Mouse (Mus musculus) skeletal muscle tissue, adult 2 months (tissue): ENCODE data around the gene Npas3.

Source experiments
- DNase-seq: peaks from one replicate; pipeline ENCODE4 v3.0.0-alpha.2; 2012; ENCODE audit warnings: low read depth, low spot score

Gene Npas3

GRCm38 (mm10) chr12:53789501-53789900 lies 541.0 kb downstream of the Npas3 start:
- no peak for DNase-seq

GRCm38 (mm10) chr12:53794718-53795400 lies 546.4 kb downstream of the Npas3 start:
- no peak for DNase-seq

- no peak for DNase-seq
Measured at GRCm38 (mm10) chr12:53801831-53802230, 553.4 kb downstream of the Npas3 start.

DNA sequence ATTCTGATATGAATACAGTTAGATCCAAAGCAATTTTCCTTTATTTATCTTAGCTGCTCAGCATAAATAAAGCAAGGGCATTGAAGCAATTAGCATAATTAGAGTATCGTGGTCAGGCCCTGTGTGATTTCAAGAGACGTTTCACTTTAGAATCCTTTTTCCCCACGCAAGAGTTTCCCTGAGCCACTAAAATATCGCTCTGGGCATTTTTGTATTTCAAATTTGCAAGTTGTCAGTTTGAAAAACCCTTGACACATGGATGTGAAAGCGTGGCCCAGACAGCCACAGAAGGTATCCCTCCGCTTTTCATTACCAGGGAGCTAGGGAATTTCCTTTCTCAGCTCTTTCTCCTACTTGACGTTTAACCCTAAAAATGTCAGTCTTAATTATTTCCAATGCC lies 553.9 kb downstream of the Npas3 start:
- no peak for DNase-seq

DNA sequence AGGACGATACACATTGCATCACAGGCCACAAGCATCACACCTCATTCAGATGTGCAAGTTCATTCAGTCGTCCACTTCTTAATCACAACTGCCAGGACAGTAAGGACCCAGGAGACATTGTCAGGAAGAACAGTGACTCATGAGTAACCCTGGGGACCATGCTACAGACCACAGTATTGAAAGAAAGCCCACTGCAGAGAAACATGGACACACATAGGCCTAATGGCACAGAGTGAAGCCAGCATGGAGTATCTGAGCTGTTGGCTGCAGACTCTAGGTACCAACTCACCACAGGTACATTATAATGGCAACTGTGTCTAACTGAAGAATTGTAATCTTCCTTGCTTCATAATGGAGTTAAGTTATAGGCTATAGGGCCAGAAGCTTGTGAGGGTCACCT lies 561.6 kb downstream of the Npas3 start:
- no peak for DNase-seq

DNA sequence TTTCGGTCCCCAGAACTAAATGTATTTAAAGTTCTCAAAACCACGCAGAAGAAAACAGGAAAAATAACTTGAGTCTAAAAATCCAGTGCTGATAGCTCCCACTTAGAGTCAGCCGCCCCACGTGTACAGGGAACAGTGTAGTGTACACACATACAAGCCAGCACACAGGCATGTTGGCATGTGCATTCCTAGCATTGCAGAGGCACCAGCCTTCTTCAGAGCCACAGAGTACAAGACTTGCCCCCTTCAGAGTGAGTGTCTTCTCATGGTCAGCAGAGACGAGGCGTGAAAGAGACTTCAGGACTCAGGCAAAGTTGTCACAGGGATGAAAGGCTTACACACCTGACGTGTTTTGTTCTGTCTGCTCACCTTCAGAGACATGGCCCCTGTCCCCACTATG lies 565.8 kb downstream of the Npas3 start:
- no peak for DNase-seq

GRCm38 (mm10) chr12:53819982-53820381 lies 571.5 kb downstream of the Npas3 start:
- DNase-seq, result no peak

DNA sequence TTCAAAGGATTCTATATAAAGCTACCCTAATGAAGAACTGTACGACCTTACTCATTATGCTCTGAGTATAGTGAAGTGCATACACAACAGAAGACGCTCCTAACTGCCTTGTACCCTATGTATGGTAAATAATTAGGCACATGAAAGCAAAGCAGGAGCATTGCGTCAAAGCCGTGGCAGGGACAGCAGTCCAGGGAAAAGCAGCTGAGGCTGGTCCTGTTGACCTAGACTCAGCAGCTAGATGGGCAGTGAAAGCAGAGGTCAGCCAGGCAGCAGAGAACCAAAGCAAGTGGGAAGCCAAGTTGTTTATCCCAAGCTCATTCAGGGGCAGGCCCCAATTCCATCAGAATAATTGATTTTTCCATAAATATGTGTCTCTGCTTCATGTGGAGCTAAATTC lies 574.4 kb downstream of the Npas3 start:
- DNase-seq, result no peak

DNA sequence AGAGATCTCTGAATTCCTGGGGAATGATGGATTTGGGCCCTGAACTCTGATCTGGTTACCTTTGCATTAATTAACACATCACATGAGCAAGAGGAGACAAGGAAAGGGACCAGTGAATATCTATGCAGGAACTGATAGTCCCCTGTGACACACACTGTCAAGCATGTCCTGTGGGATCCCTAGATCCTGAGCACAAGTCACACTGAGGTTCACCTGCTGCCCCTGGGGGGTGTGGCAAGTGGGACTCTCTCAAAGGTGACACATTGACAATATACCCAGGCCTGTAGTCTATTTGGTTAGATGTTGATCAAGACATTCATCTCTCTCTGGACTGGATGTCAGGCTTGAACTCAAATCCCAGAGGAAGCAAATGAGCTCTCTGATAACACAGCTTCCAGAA lies 576.8 kb downstream of the Npas3 start:
- no peak for DNase-seq

DNA sequence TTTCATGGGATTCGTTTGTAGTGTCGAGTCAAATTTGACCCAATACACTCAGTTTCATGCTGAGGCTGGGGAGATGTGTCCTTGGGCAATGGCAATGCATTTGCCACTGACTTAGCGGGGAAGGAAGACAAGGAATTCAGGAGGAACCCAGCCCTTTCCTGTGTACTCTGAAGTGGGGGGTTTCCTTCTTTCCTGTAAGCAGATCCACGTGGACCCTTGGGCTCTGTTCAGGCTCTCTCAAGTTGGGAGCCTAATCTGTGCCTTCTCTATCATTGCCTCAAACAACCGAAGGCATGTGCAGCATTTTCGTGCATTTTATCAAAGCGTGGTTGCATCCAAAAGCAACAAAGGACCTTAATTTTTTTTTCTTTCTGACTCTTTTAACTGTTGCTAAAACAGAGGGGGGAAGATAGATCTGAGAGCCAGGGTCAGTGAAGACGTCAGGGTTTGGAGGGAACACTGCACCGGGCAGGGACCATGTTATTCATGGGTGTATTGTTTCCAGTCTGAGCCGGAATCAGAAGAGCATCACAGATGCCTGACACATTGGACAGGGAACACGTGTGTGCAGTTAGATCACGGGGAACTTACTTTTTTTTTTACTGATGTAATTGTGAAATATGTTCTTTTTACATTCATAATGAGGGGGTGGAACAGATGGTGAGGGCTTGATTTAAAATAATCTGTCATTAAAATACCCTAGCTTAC lies 577.6 kb downstream of the Npas3 start:
- DNase-seq, result no peak

DNA sequence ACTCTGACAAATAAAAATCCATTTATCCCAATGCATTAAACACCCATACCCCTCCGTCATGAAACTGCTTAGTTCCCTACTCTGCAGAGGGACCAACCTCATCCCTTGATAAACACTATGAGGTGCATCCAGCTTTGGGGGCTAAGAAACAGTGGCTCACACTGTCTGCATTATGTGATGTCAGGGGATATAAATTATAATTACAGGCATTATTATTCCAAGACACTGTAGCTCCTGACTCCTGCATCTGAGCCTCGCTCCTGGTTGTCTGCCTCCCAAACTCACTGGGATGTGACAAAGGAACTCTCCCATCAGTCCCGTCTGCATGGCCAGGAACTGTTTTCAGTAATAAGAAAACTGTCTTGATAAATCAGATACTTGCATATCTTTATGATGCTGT lies 578.3 kb downstream of the Npas3 start:
- DNase-seq, result no peak

- DNase-seq, result no peak
Measured at GRCm38 (mm10) chr12:53832590-53832989, 584.1 kb downstream of the Npas3 start.

DNA sequence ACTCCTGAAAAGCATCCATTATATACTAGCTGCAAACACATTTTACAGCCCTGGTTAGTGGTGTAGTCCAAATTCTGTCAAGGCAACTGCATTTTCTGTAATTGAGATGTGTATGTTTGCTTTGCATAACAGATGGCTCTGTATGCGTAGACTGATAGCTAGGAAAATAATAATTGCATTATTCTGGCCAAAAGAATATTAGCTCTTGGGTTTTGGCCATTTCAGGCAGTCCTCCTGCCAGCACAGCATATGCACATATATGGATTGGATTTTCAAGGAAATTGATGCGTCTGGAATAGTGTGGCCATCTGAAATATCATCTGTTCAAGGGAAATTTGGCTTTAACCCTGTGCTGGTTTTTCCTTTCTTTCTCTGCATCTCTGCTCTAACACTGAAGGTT lies 584.9 kb downstream of the Npas3 start:
- no peak for DNase-seq

- no peak for DNase-seq
Measured at GRCm38 (mm10) chr12:53836031-53836790, 587.7 kb downstream of the Npas3 start.

DNA sequence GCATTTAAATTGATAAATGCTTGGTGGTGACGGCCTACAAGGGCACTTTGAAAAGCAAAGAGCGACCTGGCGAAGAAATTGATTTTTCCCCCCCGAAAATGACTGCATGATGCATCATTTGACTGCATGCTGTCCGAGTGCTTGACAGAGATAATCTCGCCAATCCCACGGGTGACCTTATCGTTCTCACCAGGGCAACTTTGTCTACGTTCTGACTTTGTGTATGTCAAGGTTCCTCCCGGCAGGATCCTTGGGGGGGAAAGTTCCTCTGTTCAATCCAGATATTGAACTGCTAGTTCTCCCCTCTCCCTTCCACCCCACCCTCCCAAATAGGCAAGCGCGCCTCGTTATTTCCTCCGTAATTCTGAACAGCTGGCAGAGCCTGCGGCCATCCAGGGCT lies 588.9 kb downstream of the Npas3 start:
- no peak for DNase-seq

GRCm38 (mm10) chr12:53838541-53838940 lies 590.1 kb downstream of the Npas3 start:
- DNase-seq, result no peak

GRCm38 (mm10) chr12:53841928-53842671 lies 593.6 kb downstream of the Npas3 start:
- no peak for DNase-seq

DNA sequence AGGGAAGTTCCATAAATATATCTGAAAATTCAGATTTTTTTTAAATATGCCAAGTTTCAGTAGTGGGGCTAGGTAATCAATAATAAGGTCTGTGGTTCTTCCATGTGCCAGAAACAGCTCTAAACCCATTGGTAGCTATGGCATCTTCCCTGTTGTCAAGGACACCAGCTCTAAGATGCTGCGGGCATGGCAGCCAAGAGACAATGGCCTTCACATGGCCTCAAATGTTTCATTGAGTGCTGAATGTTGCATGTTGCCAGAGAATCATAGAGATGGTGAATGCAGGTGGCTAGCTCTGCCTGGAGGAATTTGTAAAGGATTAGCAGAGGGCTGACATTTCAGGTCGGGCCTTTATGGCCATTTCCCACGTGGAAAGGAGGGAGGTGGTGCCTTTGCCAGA lies 595.1 kb downstream of the Npas3 start:
- no peak for DNase-seq

DNA sequence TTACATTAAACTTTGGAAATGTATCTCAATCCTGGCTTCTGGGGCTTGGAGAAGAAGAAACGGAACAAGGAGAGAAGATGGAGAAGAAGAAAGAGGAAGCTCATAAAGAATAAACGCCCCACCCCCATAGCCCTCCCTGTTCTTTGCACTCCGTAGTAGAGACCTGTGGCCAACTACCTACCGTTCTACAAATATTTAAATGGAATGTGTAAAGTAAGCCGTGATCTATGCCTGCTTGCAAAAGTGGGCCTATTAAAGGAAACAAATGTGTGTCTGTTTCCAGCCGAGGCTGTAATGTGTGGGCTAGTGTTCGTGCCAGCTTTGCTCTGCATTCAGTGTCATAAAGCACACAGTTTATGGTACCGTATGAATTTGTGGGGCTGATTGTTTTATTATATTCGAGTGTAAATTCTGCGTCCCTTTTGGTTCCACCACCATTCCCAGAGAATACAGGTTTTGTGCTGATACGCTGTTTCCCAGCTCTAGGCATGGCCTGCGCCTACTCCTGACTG lies 597.7 kb downstream of the Npas3 start:
- DNase-seq, result no peak

DNA sequence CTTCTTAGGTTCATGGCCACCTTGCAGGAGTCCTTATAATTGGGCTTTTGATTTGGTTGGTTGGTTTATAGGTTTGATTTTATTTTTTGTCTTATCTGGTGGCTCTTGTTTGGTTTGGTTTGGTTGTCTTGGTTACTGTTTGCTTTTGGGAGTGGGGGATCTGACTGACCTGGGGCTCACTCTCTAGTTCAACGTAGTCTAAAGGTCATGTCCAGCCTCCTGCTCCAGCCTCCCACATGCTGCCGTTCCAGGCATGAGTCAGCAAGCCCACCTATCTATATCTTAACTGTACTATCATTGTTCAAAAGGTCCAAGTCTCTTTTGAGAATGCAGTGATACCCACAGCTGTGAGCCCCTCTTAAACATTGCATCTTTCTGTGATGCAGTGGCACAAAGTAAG lies 600.8 kb downstream of the Npas3 start:
- DNase-seq, result no peak

- DNase-seq, result no peak
Measured at GRCm38 (mm10) chr12:53852432-53852831, 604.0 kb downstream of the Npas3 start.

- DNase-seq, result no peak
Measured at GRCm38 (mm10) chr12:53860176-53860575, 611.7 kb downstream of the Npas3 start.
